Mouse (Mus musculus) thymus, adult 2 months (tissue): ENCODE measurements at regions not wholly inside any gene's neighbourhood (a gene's known extent, or its start where the extent isn't known, plus 50 kb on each side); places are given as distances from the start of the nearest gene placed in this dataset.

Source experiments
- CTCF ChIP-seq: fragments of 200-500 bp; IDR thresholded peaks from 2 replicates; pipeline ENCODE4 v1.5.1; 2012; ENCODE audit warnings: mild to moderate bottlenecking, control low read depth, low read length, moderate library complexity, borderline replicate concordance; ENCODE audit not compliant: control insufficient read depth, poor library complexity, insufficient read depth; ENCODE audit errors: extremely low read depth
- POLR2A ChIP-seq: fragments of 200-500 bp; IDR thresholded peaks from 2 replicates; pipeline ENCODE4 v1.6.1; 2012; ENCODE audit warnings: mild to moderate bottlenecking, low read length, control low read depth, moderate library complexity; ENCODE audit not compliant: control insufficient read depth, poor library complexity, insufficient read depth; ENCODE audit errors: extremely low read depth

GRCm38 (mm10) chr5:43417259-43417658 is 98.1 kb upstream of the C1qtnf7 start:
- TF ChIP-seq CTCF: no peak
- no peak for TF ChIP-seq POLR2A
